Mouse (Mus musculus): ENCODE data around the gene Gm7544. TPM values are rescaled to one million over a fixed set of nuclear protein-coding genes. Genes with fewer than 3 reads are reported as not detected.

Gm7544 gene
- polyA plus RNA-seq, 1 experiment from 2014 or later, result not detected

- Histone ChIP-seq H3K4me1 (replicated peaks) (no peaks in the 10 kb centered on the region), H3K27ac (replicated peaks) (no peak overlapping the region), H3K9me3 (no peaks in the 10 kb centered on the region), H3K4me3 (no peak overlapping the region), H3K4me2 (no peak overlapping the region), H3K27me3 (no peaks in the 10 kb centered on the region), H3K36me3 (peaks cover 10% of the 10 kb centered on the region; the same call in 1 of the 2 replicates), H3K9ac (no peak overlapping the region)
- ATAC-seq (ENCODE audit: low FRiP score, low read depth), result 0 out of 2 replicates have a peak, but pooled peaks have one; percentile 13
- WGBS, result 54% methylated on average over 3 of the region's 3 CpGs
Measured at GRCm38 (mm10) chr1:82905886-82906285, 49.9 kb downstream of the Gm7544 start.

Other genes with a start within 250 kb of the Gm7544 start
- gene Mff, start 231.1 kb downstream of the Gm7544 start, polyA plus RNA-seq (2015; fragmentation: Nextera tagmentation; extraction: Ambion mirVana), result 368 and 374 TPM in 2 replicates
- 0.21 TPM in 1 of 2 replicates, not detected in the other for gene Tm4sf20, start 187.6 kb downstream of the Gm7544 start, polyA plus RNA-seq (2015; fragmentation: Nextera tagmentation; extraction: Ambion mirVana)
- gene Gm47791, start 184.8 kb downstream of the Gm7544 start, polyA plus RNA-seq (2015; fragmentation: Nextera tagmentation; extraction: Ambion mirVana), result not detected in 2 replicates
- 26.6 TPM in 2 replicates for gene Agfg1, start 116.5 kb downstream of the Gm7544 start, polyA plus RNA-seq (2015; fragmentation: Nextera tagmentation; extraction: Ambion mirVana)
- 0.19 and 0.28 TPM in 2 replicates for gene A030005L19Rik, start 42.7 kb downstream of the Gm7544 start, polyA plus RNA-seq (2015; fragmentation: Nextera tagmentation; extraction: Ambion mirVana)
- not detected in 2 replicates for gene A030014E15Rik, start 31.1 kb downstream of the Gm7544 start, polyA plus RNA-seq (2015; fragmentation: Nextera tagmentation; extraction: Ambion mirVana)
- gene Gm6217, start 24.6 kb downstream of the Gm7544 start, polyA plus RNA-seq (2015; fragmentation: Nextera tagmentation; extraction: Ambion mirVana), result not detected in 2 replicates
- gene A030003K21Rik, start 12.6 kb downstream of the Gm7544 start, polyA plus RNA-seq (2015; fragmentation: Nextera tagmentation; extraction: Ambion mirVana), result not detected in 2 replicates
- gene Gm47955, start 4.3 kb upstream of the Gm7544 start, polyA plus RNA-seq (2015; fragmentation: Nextera tagmentation; extraction: Ambion mirVana), result not detected in 2 replicates
- not detected in 2 replicates for gene Gm47959, start 44.5 kb upstream of the Gm7544 start, polyA plus RNA-seq (2015; fragmentation: Nextera tagmentation; extraction: Ambion mirVana)
- gene Slc19a3, start 82.4 kb upstream of the Gm7544 start, polyA plus RNA-seq (2015; fragmentation: Nextera tagmentation; extraction: Ambion mirVana), result 0.98 and 1.1 TPM in 2 replicates
- gene Krtap28-10, start 86.5 kb upstream of the Gm7544 start, polyA plus RNA-seq (2015; fragmentation: Nextera tagmentation; extraction: Ambion mirVana), result not detected in 2 replicates
- not detected in 2 replicates for gene Gm47969, start 88.9 kb upstream of the Gm7544 start, polyA plus RNA-seq (2015; fragmentation: Nextera tagmentation; extraction: Ambion mirVana)
- not detected in 2 replicates for gene A030005K14Rik, start 103.4 kb upstream of the Gm7544 start, polyA plus RNA-seq (2015; fragmentation: Nextera tagmentation; extraction: Ambion mirVana)
- gene Krtap28-13, start 104.9 kb upstream of the Gm7544 start, polyA plus RNA-seq (2015; fragmentation: Nextera tagmentation; extraction: Ambion mirVana), result not detected in 2 replicates
- not detected in 2 replicates for gene Ccl20, start 160.8 kb upstream of the Gm7544 start, polyA plus RNA-seq (2015; fragmentation: Nextera tagmentation; extraction: Ambion mirVana)
- gene Daw1, start 203.7 kb upstream of the Gm7544 start, polyA plus RNA-seq (2015; fragmentation: Nextera tagmentation; extraction: Ambion mirVana), result 1.1 and 2.0 TPM in 2 replicates